Mouse (Mus musculus) MEL (cell line): ENCODE measurements around the gene Mamstr.

Source experiments
- CTCF ChIP-seq, 3 experiments: IDR thresholded peaks in 2 of 3; conservative IDR thresholded peaks in 1 of 3; 2 replicates each; pipeline ENCODE4 v1.5.1; 2011 to 2012; ENCODE audit warnings: low read length in 3 of 3, low read depth in 2 of 3, mild to moderate bottlenecking in 2 of 3, improper control_type of control experiment in 1 of 3, inconsistent platforms in 1 of 3, mixed read lengths in 1 of 3, moderate library complexity in 1 of 3; ENCODE audit not compliant: control insufficient read depth in 1 of 3, insufficient read depth in 1 of 3, poor library complexity in 1 of 3, severe bottlenecking in 1 of 3
- MAX ChIP-seq: IDR thresholded peaks from 2 replicates; pipeline ENCODE4 v1.6.1; 2011; ENCODE audit warnings: low read length, improper control_type of control experiment
- NRF1 ChIP-seq: IDR thresholded peaks from 2 replicates; pipeline ENCODE4 v1.6.1; 2014; ENCODE audit warnings: low read depth, mild to moderate bottlenecking, inconsistent platforms, low read length, improper control_type of control experiment, moderate library complexity; ENCODE audit not compliant: poor library complexity, insufficient read depth, severe bottlenecking
- ZKSCAN1 ChIP-seq: IDR thresholded peaks from 2 replicates; pipeline ENCODE4 v1.6.1; 2012; ENCODE audit warnings: low read depth, mild to moderate bottlenecking, inconsistent platforms, low read length, improper control_type of control experiment, moderate library complexity

GRCm38 (mm10) chr7:45639561-45640027 lies at the start of gene Mamstr:
- TF ChIP-seq CTCF (IDR thresholded peaks at IDR 0.05 in 2 of 3, conservative IDR thresholded peaks at IDR 0.05 in 1 of 3; ENCODE audit: control insufficient read depth in 1 of 3, insufficient read depth in 1 of 3, low read depth in 2 of 3, low read length in 3 of 3, poor library complexity in 1 of 3, severe bottlenecking in 1 of 3) (no peak), MAX (no peak), NRF1 (no peak), ZKSCAN1 (no peak)
